Mouse (Mus musculus): Measurements from ENCODE around the gene Slc23a4.
A peak's percentile ranks its signal among the peaks of the same experiment; 100 is the strongest.

The Slc23a4 gene

GRCm38 (mm10) chr6:34955862-34956241 lies 32.4 kb downstream of the Slc23a4 start:
- DNase-seq (ENCODE audit: low spot score in 2 of 2): no peak

- no peak for DNase-seq (ENCODE audit: low spot score in 2 of 2)
Observed at GRCm38 (mm10) chr6:34954926-34955861, 33.0 kb downstream of the Slc23a4 start.

DNA sequence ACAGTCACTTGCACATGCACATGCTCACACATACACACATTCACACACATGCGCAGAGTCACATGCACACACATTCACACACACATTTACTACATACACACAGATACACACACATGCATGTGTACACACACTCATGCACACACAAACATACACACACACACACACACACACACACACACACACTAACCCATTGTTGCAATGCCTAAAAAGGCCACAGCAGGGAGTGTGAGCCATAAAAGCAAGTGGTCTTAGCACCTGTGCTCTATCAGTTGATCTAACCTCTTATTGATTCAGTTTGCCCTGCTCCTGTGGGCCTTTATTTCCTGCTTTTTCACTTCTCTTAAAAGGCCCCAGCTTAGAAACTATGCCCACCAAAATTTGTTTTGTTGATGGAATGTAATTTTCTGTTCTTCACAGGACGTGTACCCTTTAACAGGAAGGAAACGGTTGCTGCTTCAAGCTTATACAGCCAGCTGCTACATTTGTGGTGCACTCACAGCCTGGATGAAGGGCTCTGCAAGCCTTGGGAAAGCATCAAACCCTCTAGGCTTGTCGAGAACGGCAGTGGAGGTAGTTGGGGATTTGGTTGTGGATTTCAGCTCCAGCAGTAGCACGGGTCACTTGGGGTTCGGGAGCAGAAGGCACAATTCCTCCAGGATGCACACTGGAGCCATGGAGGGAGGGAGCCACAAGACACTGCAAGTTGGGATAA lies 36.1 kb downstream of the Slc23a4 start:
- DNase-seq (ENCODE audit: low spot score in 2 of 2): no peak

DNA sequence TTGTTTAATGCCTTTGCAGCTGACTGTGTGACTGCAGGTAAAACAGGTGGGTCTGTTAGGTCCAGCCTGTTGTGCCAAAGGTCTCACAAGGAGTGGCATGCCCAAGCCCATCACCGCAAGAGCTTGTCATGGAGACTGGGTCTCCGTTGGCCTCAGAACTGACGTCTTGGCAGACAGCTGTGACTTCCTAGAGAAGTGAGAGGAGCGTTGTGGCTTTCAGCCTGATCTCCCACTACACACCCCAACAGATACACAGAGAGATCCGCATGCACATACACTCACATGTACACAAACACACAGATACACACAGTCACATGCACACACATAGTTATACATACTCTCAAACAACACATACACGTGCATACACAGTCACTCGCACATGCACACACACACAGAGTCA lies 36.7 kb downstream of the Slc23a4 start:
- DNase-seq (ENCODE audit: low spot score in 2 of 2): no peak

DNA sequence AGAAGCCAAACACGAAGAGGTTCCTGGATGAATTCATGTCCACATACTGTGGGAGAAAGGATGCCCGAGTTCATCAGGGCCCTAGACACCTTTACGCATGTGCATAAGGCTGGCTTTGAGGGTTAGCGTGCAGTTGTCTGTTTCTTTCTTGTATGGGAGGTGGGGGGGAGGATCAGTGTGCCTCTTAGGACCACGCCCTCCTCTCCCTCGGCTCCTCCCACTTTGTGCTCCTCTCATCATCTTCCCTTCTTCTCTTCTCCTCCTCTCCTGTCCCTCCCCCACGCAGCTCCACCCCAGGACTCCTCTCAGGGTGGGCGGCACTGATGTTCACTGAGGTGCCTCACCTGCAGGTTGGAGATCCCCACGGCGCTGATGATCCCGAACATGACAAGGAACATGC lies 39.7 kb downstream of the Slc23a4 start:
- no peak for DNase-seq (ENCODE audit: low spot score in 2 of 2)

DNA sequence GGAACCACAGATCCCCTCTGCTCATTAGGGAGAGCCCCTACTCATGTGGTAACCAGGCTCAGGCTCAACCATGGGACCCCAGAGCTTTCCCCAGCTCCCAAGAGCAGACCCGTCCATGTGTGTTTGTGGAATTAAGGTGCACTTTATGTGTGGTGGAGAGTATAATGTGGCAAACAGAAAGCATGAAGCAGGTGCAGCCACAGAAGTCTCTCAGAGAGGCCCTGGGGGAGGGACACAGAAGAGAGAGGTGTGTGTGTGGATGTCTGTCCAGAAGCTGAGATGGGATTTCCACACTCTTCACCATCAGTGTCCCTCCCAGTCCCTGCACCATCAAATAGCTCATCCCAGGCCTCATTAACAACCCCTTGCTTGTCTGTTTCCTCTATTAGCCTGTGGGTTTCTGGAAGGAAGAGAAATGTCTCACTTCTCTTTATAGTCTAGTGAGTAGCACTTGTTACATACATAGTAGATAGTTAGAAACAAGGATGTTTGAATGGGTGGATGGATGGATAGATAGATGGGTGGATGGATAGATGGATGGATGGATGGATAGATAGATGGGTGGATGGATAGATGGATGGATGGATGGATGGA lies 41.6 kb downstream of the Slc23a4 start:
- DNase-seq (ENCODE audit: low spot score in 2 of 2): no peak

DNA sequence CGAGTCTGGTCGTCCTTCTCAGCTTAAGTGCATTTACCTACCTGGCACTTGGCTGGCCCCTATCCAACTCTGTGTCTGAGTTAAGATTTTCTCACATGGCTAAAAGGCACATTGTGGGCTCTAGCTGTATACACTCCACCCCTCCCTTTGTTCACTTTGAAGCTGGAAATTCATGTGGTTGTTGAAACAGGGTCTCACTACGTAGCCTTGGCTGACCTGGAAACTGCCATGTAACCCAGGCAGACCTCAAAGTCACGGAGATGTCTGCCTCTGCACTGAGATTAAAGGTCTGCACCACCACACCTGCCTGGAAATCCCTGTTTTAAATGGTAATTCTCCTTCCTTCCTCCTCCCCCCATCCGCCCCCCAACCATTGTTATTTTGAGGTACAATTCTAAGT lies 44.7 kb downstream of the Slc23a4 start:
- no peak for DNase-seq (ENCODE audit: low spot score in 2 of 2)

- DNase-seq (ENCODE audit: low spot score in 2 of 2): no peak
Observed at GRCm38 (mm10) chr6:34942446-34942845, 45.8 kb downstream of the Slc23a4 start.

GRCm38 (mm10) chr6:34941496-34941895 lies 46.7 kb downstream of the Slc23a4 start:
- DNase-seq (ENCODE audit: low spot score in 2 of 2): no peak

GRCm38 (mm10) chr6:34939451-34939850 lies 48.8 kb downstream of the Slc23a4 start:
- no peak for DNase-seq (ENCODE audit: low spot score in 2 of 2)

- no peak for DNase-seq (ENCODE audit: low spot score in 2 of 2)
Observed at GRCm38 (mm10) chr6:34938929-34939325, 49.3 kb downstream of the Slc23a4 start.

DNA sequence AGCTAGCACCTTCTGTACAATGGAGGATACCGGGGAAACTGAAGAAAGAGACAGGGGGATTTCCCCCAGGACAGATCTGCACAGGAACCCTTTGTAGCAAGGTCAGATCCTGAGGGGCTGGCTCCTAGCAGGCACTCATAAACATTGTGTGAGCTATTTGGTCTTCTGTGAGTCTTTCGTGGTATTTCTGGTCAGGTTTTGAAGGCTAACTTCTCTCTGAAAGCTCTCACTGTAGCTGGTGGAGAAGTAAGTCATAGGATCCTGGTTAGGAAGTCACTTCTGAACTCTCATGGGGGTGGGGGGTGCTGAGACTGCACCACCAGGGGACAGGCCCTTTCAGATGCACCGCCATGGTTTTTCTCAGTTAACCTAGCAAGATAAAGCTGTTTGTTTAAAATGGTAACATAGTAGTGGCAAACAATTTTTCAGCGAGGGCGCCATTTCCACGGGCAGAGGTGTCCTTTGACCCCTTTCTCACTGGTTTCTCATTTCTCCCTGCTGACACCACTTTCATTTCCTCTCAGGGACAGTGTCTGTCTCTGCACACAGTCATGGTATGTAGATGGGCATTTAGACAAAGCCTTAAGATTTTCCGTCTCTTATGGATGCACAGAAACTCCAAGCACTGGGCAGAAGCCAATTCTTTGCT lies 49.8 kb downstream of the Slc23a4 start:
- DNase-seq (ENCODE audit: low spot score in 2 of 2): no peak

- no peak for DNase-seq (ENCODE audit: low spot score in 2 of 2)
Observed at GRCm38 (mm10) chr6:34936743-34937142, 51.5 kb downstream of the Slc23a4 start.

DNA sequence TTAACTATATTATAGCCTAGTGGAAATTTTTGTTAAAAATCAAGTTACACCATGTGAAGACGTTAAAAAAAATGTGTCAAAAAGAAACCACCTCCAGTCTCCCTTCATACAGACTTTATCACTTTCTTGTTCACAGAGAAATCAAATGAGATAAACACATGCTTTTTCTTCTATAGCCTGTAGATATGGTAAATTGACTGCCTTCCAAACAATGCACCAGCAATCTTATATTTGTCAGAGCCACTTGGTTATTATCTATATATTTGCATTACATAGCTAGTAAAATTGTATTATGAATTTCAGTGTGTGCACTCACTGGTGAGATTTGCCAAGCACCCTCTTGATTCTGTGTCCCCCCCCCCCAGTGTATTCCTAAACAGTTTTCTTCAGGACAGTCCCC lies 55.6 kb downstream of the Slc23a4 start:
- DNase-seq (ENCODE audit: low spot score in 2 of 2): no peak

GRCm38 (mm10) chr6:34927594-34927993 lies 60.6 kb downstream of the Slc23a4 start:
- no peak for DNase-seq (ENCODE audit: low spot score in 2 of 2)

- peak; percentile 58 to 62 for DNase-seq (ENCODE audit: low spot score in 2 of 2)
Observed at GRCm38 (mm10) chr6:34927156-34927555, 61.0 kb downstream of the Slc23a4 start.

DNA sequence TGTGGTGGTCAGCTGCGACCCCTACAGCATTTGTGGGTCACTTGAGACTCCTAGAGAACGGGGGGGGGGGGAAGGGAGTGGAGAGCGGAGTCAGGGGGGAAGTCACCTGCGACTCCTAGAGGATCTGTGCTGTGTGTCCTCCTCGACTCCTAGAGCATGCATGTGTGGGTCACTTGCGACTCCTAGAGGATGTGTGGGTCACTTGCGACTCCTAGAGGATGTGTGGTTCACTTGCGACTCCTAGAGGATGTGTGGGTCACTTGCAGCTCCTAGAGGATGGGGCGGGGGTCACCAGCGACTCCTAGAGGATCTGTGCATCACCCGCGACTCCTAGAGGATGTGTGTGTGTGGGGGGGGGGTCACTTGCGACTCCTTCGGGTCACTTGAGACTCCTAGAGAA lies 66.3 kb downstream of the Slc23a4 start:
- no peak for DNase-seq (ENCODE audit: low spot score in 2 of 2)

DNA sequence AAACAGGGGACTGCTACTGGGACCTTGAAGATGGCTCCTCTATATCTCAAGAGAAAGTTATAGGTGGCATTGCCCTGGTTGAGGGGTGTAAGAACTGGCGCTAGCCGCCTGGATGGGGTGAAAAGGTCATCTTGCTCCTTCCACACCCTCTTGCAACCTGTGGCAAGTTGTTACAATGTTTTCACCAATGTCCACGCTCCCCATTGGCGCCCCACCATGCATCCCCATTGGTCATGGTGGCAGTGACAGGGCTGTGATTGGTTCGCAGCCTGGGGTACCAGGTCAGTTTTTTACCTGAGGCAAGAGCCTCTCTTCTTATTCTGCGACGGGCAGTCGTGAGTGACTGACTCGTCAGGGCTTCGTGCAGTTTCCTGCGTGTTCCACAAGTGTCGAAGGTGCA lies 67.6 kb downstream of the Slc23a4 start:
- no peak for DNase-seq (ENCODE audit: low spot score in 2 of 2)

DNA sequence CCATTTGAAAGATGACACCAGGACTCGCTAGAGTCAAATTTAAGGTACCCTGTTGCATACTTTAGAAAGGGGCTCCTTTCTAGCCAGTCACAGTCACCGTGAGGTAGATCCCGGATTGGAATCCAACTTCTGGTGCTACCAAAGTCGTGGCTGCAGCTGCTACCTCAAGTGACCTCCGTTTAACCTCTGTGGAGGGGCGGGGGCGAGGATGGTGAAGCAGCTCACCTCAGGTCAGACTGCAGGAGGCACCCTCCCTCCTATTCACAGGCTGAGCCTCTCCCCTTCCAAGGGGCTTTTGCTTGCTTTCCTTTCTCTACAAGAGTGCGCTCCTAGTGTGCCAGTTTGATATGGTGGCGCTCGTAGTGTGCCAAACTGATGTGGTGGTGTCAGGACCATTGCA lies 68.2 kb downstream of the Slc23a4 start, which contains the start of gene Stra8:
Gene Stra8 (plus strand): TSS at position 208 of the 400 bp plus-strand sequence.
- no peak for DNase-seq (ENCODE audit: low spot score in 2 of 2)

- no peak for DNase-seq (ENCODE audit: low spot score in 2 of 2)
Observed at GRCm38 (mm10) chr6:34919146-34919545, 69.1 kb downstream of the Slc23a4 start.

DNA sequence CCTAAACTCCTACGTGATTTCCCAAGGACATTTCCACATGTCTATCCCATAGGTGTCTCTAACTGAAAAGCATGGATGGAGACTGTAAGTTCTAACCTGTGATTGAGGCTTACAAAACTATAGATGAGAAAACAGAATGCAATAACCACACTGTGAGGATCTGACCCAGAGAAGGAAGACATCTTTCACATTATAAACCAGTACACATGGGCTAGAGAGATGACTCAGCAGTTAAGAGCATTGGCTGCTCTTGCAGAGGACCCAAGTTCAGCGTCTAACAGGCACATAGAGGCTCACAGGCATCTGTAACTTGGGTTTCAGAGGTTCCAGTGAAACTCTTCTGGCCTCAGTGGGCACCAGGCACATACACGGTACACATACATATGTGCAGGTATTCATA lies 73.7 kb downstream of the Slc23a4 start:
- DNase-seq (ENCODE audit: low spot score in 2 of 2): no peak

Data from frontal cortex, postnatal 25 days (tissue).